Mouse (Mus musculus): ENCODE measurements around the gene Bicdl1. TPM values are rescaled to one million over a fixed set of nuclear protein-coding genes. Genes with fewer than 3 reads are reported as not detected.
A peak's percentile ranks its signal among the peaks of the same experiment; 100 is the strongest.

Gene Bicdl1
- polyA plus RNA-seq, 1 experiment from 2014 or later = 10.7 TPM

DNA sequence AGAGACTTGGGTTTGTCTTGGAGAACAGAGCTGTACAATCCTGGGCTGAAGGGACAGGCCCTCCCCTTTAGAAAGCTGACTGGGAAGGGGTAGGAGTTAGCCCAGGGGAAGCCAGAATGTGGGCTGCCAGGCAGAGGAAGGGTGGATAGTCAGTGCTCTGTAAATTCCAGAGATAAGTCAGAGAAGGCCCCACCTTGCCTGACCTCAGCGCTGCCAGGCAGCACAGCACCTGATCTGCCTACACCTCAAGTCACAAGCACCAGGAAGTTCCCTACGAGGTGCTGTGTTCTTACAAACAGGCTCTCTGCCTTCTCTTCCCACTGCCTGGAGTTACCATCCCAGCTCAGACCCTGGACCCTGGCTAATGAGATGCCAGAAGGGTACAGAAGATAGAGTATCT, 61.0 kb downstream of the Bicdl1 start:
- WGBS = 47% methylated on average over 2 of the region's 2 CpGs
- Histone ChIP-seq H3K36me3 (ENCODE audit: insufficient read depth) (no peaks in the 10 kb centered on the region), H3K4me1 (ENCODE audit: insufficient read depth) (no peaks in the 10 kb centered on the region), H3K9me3 (ENCODE audit: low read depth, low read length) (no peaks in the 10 kb centered on the region), H3K27ac (ENCODE audit: low read depth) (no peak overlapping the region), H3K9ac (no peak overlapping the region), H3K27me3 (ENCODE audit: insufficient read depth, low read length) (no peaks in the 10 kb centered on the region), H3K4me3 (ENCODE audit: low read depth, low read length) (no peak overlapping the region), H3K4me2 (no peak overlapping the region)
- DNase-seq (no peak), ATAC-seq (ENCODE audit: insufficient read depth) (no peak; the same call in 1 of the 2 replicates)
- TF ChIP-seq CTCF (IDR thresholded peaks at IDR 0.05; ENCODE audit: low read depth) = no peak

DNA sequence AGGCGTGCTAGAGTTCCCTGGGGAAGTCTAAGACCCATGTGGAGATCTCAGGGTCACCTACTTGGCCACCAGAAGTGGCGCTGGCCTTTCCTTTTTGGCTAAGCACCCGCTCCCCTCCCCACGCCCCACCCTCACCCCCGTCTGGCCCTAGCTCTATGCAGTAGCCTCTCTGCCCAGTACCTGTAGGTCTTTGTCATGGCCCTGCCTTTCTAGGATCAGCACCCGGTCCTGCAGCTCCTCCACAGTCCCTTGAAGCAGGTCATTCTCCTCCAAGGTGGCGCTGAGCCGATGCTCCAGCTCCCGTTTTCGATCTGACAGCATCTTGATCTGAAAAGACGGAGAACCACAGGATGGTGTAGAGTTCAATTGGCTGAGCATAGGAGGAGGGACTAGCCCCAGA, 61.4 kb downstream of the Bicdl1 start:
- DNase-seq = no peak
- no peak overlapping the region for H3K4me3 ChIP-seq (ENCODE audit: low read depth, low read length)
- H3K4me1 ChIP-seq (ENCODE audit: insufficient read depth) = no peaks in the 10 kb centered on the region
- no peak overlapping the region for H3K9ac ChIP-seq
- H3K4me2 ChIP-seq = no peak overlapping the region
- TF ChIP-seq CTCF (IDR thresholded peaks at IDR 0.05; ENCODE audit: low read depth) = no peak
- no peak overlapping the region for H3K27ac ChIP-seq (ENCODE audit: low read depth)
- whole genome bisulfite sequencing = 81% methylated on average over 11 of the region's 11 CpGs
- H3K9me3 ChIP-seq (ENCODE audit: low read depth, low read length) = no peaks in the 10 kb centered on the region
- ATAC-seq (ENCODE audit: insufficient read depth) = no peak
- no peaks in the 10 kb centered on the region for H3K36me3 ChIP-seq (ENCODE audit: insufficient read depth)
- H3K27me3 ChIP-seq (ENCODE audit: insufficient read depth, low read length) = no peaks in the 10 kb centered on the region

DNA sequence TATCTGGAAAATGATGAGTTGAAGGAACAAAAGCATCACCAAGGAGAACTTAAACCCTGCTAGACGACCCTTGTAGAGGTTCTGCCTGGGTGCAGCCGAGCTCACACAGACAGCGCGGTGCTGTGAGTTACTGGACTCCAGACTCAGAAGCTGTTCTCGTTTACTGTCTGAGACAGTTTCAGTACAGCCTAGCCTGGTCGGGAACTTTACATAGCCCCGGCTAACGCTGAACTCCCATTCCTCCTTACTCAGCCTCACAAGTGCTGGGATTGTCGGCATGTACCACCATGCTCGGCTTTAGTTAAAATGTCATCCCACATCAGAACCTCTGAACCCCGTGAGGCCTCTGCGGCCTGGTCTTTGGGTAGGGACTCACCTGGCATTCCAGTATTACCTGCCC, 62.4 kb downstream of the Bicdl1 start:
- no peak for DNase-seq
- TF ChIP-seq CTCF (IDR thresholded peaks at IDR 0.05; ENCODE audit: low read depth) = no peak
- Histone ChIP-seq H3K27ac (ENCODE audit: low read depth) (no peak overlapping the region), H3K4me3 (ENCODE audit: low read depth, low read length) (no peak overlapping the region), H3K9ac (no peak overlapping the region), H3K27me3 (ENCODE audit: insufficient read depth, low read length) (no peaks in the 10 kb centered on the region), H3K36me3 (ENCODE audit: insufficient read depth) (no peaks in the 10 kb centered on the region), H3K4me1 (ENCODE audit: insufficient read depth) (no peaks in the 10 kb centered on the region), H3K9me3 (ENCODE audit: low read depth, low read length) (no peaks in the 10 kb centered on the region), H3K4me2 (no peak overlapping the region)
- 83% methylated on average over 12 of the region's 12 CpGs for WGBS
- ATAC-seq (ENCODE audit: insufficient read depth) = no peak

DNA sequence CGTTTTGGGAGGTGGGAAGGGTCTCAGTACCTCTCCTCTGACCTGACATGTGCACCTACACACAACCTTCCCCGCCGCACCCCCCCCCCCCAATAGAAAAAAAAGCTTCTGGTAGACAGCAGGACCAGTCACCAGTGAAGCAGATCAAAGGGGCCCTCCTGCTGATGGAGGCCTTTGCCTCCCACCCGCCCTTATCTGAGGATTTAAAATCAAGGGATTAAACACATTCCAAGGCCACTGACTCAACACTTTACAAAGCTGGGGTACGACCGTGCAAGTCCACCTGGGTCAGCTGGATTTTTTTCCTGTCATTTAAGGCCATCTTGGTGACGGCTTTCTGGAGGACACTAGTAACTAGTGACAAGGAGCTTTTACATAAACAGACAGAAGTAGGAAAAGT, 63.5 kb downstream of the Bicdl1 start:
- Histone ChIP-seq H3K4me2 (no peak overlapping the region), H3K27ac (ENCODE audit: low read depth) (no peak overlapping the region), H3K9ac (no peak overlapping the region), H3K36me3 (ENCODE audit: insufficient read depth) (no peaks in the 10 kb centered on the region), H3K4me3 (ENCODE audit: low read depth, low read length) (no peak overlapping the region), H3K9me3 (ENCODE audit: low read depth, low read length) (no peaks in the 10 kb centered on the region), H3K27me3 (ENCODE audit: insufficient read depth, low read length) (no peaks in the 10 kb centered on the region), H3K4me1 (ENCODE audit: insufficient read depth) (no peaks in the 10 kb centered on the region)
- no peak for TF ChIP-seq CTCF (IDR thresholded peaks at IDR 0.05; ENCODE audit: low read depth)
- peak; percentile 52; the same call in 1 of the 2 replicates for ATAC-seq (ENCODE audit: insufficient read depth)
- DNase-seq = no peak
- 7% methylated on average over 7 of the region's 7 CpGs for WGBS

DNA sequence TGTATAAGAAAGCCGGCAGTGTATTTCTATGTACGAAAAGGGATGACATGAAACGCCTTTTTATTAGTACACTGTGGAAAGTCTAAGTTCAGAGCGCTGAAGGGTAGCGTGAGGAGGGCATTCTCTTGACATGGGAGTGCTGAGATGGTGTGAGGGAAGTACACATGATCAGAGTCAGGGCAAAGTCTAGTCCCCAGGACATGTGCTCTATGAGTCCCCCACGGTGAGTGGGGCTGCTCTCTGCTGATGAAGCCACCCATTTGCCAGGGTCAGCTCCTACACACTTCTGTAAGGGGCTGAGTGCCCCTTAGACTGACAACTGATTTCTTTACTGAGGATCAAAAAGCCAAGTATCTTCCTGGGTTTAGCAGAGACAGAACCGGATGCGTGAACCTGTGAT, 64.2 kb downstream of the Bicdl1 start:
- no peak for DNase-seq
- H3K36me3 ChIP-seq (ENCODE audit: insufficient read depth) = no peaks in the 10 kb centered on the region
- H3K27me3 ChIP-seq (ENCODE audit: insufficient read depth, low read length) = no peaks in the 10 kb centered on the region
- H3K4me3 ChIP-seq (ENCODE audit: low read depth, low read length) = no peak overlapping the region
- H3K9me3 ChIP-seq (ENCODE audit: low read depth, low read length) = no peaks in the 10 kb centered on the region
- no peak overlapping the region for H3K4me2 ChIP-seq
- TF ChIP-seq CTCF (IDR thresholded peaks at IDR 0.05; ENCODE audit: low read depth) = no peak
- WGBS = 70% methylated on average over 8 of the region's 8 CpGs
- no peak for ATAC-seq (ENCODE audit: insufficient read depth)
- H3K4me1 ChIP-seq (ENCODE audit: insufficient read depth) = no peaks in the 10 kb centered on the region
- H3K9ac ChIP-seq = no peak overlapping the region
- no peak overlapping the region for H3K27ac ChIP-seq (ENCODE audit: low read depth)

DNA sequence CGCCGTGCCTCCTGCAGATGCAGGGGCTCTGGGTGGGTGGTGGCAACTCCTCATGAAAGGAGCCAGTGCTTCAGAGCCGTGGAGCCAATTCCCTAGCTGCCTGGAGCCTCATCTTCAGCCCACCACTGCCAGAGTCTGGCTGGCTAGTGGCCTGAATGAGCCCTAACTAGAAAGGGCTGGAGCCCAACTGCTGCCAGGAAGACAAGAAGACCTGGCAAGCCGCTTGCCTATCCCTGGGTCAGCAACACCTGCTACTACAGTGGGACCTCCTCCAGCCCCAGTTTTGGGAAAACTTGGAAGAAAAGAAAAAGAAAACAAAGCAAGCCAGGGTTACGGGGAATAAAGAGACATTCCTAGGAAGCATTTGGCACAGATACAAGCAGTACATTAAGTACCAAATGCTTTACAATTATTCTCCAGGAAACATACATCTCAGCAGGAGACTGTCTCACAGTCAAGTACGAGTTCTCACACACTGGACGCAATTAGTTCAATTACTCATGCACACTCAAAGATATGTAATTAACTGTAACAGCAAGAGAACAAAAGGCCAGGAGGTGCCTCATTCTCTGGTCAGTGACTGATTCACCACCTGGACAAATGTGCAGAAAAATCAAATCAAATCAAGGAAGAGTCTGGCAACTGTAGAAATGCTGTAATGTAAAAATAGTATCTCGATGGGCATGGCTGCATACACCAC, 64.9 kb downstream of the Bicdl1 start:
- Histone ChIP-seq H3K4me2 (no peak overlapping the region), H3K9me3 (ENCODE audit: low read depth, low read length) (no peaks in the 10 kb centered on the region), H3K27ac (ENCODE audit: low read depth) (no peak overlapping the region), H3K4me3 (ENCODE audit: low read depth, low read length) (no peak overlapping the region), H3K36me3 (ENCODE audit: insufficient read depth) (no peaks in the 10 kb centered on the region), H3K27me3 (ENCODE audit: insufficient read depth, low read length) (no peaks in the 10 kb centered on the region), H3K9ac (no peak overlapping the region), H3K4me1 (ENCODE audit: insufficient read depth) (no peaks in the 10 kb centered on the region)
- 57% methylated on average over 8 of the region's 8 CpGs for WGBS
- DNase-seq (no peak), ATAC-seq (ENCODE audit: insufficient read depth) (no peak)
- no peak for TF ChIP-seq CTCF (IDR thresholded peaks at IDR 0.05; ENCODE audit: low read depth)

DNA sequence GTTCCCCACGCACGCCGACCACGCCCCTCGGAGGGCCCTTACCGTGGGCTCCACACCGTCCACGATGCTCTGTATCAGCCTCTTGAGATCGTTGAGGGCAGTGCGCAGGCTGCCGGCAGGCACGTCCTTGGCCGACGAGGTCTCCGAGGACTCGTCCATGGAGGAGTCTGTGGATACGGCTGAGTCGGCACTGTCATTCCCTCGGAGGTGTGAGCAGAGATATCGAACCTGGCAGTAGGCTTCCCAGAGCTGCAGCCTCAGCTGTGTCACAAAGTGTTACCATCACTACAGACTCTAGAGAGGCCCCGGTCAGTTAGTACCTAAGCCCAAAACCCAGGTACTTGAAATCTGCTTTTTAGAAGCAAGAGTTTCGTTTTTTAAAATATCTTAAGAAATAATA, 68.8 kb downstream of the Bicdl1 start:
- Histone ChIP-seq H3K27me3 (ENCODE audit: insufficient read depth, low read length) (no peaks in the 10 kb centered on the region), H3K9me3 (ENCODE audit: low read depth, low read length) (no peaks in the 10 kb centered on the region), H3K27ac (ENCODE audit: low read depth) (no peak overlapping the region), H3K4me2 (peak overlapping the region; percentile 24; the same call in 1 of the 2 replicates), H3K36me3 (ENCODE audit: insufficient read depth) (no peaks in the 10 kb centered on the region), H3K4me1 (ENCODE audit: insufficient read depth) (no peaks in the 10 kb centered on the region), H3K4me3 (ENCODE audit: low read depth, low read length) (no peak overlapping the region), H3K9ac (no peak overlapping the region)
- no peak for TF ChIP-seq CTCF (IDR thresholded peaks at IDR 0.05; ENCODE audit: low read depth)
- ATAC-seq (ENCODE audit: insufficient read depth) (peak; percentile 89), DNase-seq (peak; percentile 76)
- WGBS = 30% methylated on average over 22 of the region's 22 CpGs

Data from lung, embryonic 14.5 days (tissue).